Mouse (Mus musculus) urinary bladder, adult 18-20 months (tissue): Measurements from ENCODE around the gene Tekt4.
A peak's percentile ranks its signal among the peaks of the same experiment; 100 is the strongest.

Experiments
- DNase-seq, 2 experiments: peaks; one replicate each; pipeline ENCODE4 v3.0.0; 2022; ENCODE audit warnings: low spot score in 2 of 2, mixed read lengths in 2 of 2

Tekt4 gene

DNA sequence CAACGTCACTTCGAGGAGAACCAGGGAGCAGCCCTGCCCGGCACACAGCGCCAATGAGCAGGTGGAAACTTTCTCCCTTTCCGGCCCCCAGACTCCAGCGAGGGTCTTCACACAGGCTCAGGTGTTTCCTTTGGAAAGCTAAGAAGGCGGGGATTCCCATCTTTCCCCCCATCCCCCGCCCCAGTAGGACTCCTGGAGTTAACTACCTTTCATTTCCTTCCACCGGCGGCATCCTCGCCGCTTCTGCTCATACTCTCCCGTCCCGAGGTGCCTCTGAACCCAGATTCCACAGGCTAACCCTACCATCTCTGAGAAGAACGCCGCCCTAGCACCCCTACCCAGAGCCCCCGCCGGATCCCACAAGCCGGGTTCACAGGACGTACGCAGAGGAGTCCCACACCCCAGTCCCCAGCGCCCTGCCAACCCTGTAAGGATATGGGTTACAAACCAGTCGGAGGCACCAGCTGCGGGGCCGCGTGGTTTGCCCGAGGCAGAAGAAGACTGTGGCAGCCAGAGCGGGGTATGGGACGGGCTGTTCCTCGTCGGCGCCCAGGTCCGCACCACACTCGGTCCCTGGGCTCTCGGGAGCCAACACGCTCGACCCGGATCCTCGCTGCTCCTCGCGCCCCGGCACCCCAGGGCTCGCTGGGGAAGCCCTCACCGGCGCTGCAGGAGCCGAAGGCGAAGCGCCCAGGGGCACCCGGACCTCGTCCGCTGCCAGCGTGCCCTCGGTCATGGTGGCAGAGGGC, 21.8 kb upstream of the Tekt4 start:
- peak in 1 of 2 experiments; percentile 46 for DNase-seq

DNA sequence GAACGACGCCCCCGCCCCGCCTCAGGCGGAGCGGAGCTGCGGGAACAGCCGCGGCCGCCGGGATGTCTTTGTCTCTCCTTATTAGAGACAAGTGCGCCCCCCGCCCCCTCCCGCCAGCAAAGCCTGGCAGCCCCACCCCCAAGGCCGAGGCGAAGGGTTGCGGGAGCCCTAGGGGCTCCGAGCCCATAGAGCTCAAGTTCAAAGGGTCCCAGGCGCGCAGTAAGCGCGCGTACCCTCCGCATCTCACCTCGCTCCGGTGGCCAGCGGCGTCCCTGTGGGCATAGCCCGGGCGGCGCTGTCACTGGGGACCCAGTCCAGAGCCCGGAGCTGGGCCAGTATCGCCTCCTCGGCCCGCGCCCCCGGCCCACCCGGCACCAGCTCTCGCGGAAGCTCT, 21.2 kb upstream of the Tekt4 start:
- DNase-seq: no peak

DNA sequence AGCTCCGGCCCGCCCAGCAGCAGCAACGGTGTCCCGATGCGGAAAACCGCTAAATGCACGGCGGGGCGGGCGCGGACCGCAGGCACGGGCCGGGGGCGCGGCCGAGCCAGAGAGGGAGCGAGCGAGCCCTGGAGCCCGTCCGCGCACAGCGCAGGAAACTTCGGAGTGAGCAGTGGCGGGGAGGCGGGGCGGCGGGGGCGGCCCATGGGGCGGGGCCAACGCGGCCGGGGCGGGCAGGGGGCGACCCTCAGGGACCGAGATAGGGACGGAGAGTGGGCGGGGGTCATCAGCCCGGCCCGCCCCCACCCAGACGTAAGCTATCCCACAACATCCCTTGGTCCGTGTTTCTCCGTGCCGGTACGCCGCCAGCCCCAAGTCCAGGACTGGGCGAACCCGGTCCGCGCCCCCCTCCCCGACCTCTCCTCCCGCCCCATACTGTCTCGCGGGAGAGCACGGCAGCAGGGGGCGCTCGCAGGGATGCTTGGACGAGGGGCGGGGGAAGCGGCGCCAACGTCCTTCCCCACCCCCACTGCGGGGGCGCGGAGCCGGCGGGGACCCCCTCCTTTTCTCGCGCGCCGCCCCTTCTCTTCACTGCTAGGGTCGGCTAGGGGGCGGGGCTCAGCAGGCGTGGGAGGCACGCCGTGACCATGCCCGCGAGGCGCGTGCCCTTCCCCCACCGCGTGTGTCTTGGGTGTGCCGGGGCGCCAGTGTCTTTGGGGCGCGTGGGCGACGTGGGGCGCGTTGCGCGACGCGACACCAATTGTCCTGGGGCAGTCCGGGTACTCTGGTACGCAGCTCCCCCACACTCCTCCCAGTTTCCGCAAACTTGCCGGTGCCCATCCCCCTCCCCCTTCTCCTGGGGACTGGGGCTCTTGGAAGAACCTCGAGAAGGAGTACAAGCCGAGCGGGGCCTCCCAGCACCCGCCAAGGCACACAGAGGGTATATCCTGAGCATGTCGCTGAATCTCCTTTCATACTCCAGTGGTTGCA, 20.5 kb upstream of the Tekt4 start, which contains the start of gene Cacna1h:
Cacna1h (minus strand) TSS at position 167 of the 990 bp plus-strand sequence.
- peak in 1 of 2 experiments; percentile 21 for DNase-seq

DNA sequence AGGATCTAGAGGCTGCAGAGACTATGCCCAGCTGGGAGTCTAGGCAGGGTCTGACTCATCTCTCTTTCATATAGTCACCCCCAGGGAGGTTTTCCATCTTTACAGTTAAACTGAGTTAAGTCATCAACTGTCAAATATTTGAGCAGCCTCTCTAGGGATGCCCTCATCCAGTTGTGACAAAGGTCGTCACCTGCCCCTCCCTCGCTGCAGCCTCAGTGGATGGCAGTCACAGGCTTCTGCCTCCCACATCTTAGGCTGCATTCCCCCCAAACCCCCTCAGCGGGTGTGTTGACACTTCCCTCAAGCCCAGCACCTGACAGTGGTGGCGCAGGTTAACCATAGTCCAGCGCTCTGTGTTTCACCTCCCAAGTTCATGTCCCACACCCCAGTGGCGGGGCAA, 13.0 kb upstream of the Tekt4 start:
- DNase-seq: no peak

DNA sequence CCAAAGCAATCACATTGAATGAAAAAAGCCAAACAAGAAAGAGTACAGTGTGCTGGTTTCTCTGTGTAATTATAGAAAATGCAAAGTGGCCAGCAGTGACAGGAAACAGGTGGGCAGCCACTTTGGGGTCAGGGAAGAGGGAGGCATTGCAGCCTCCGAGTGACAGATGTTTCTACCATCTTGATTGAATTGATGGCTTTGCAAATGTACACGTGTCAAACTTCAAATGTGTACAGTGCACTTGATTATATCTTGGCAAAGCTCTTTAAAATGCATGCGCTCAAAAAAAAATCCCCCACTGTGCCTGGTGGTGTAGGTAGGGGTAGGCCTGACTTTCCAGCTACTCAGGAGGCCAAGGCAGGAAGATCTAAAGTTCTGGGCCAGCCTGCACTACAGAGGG, 11.5 kb upstream of the Tekt4 start:
- DNase-seq: no peak

DNA sequence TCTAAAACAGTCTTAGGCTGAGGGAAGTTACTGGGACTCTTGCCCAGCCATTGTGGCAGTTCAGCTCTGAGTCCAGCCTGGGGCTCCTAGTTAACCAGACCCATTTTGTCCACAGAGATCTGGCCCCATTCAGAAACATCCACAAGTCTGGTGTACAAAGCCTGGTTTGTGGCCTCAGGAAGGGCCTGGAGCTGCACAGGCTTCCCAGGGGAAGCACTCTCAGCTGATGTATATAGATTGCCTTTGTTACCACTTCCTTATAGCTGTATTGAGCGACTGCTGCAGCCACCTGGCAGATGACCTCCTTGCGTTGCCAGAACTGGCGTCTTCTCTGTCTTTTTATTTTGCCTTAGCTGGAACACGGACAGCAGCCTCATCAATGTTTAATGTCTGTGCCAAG, 9.3 kb upstream of the Tekt4 start:
- no peak for DNase-seq

DNA sequence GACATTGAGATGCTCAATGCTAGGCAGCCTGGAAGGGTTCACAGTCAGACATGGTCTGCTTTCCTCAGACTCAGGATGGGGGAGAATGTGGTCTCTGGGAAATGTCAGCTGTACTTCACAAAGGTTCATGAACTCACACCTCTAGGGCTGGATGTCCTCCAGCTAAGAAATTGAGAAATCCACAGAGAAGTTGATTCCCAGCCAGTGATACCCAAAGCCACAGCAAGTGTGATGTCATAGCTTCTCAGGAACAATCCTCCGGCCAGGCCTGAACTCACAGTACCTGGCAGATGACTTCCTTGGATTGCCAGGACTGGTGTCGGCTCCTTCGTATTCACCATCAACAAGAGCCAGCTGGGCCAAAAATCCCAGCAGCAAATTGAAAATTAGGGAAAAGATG, 8.6 kb upstream of the Tekt4 start:
- no peak for DNase-seq

DNA sequence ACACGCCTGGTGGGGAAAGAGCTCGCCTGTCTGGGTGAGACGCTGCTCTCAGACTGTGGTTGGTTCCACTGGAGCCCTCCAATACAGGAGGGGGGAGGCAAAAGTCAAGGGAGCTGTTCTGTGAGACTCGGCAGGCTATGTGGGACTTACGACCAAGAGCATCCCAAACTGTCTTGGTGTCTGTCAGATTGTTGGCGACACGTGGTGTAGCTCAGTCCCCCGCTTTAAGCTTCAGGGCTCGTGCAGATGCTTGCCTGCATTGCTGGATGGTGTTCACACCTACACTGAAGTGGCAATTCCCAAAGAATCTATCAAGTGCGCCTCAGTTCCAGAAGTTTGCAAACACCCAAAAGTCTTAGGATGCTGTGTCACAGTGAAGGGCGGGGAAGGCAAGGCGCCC, 6.5 kb upstream of the Tekt4 start:
- no peak for DNase-seq

DNA sequence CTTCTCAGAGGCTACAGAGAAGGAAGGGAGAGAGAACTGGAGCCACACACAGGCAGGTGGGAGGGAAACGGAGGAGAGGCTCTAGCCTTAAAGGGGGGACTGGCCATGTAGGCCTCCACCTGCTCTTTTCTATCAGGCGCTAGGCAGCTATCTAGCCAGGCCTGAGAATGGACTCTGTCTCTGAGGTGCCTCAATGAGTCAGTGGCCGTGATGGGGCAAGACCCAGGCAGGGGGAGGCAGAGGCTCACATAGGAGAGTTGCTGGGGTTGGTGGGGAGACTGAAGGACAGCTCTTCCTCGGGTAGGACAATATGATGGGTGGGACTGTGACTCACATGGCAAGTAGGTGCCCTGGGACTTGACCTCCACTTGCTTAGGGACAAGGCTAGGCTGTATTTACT, 4.1 kb upstream of the Tekt4 start:
- no peak for DNase-seq

DNA sequence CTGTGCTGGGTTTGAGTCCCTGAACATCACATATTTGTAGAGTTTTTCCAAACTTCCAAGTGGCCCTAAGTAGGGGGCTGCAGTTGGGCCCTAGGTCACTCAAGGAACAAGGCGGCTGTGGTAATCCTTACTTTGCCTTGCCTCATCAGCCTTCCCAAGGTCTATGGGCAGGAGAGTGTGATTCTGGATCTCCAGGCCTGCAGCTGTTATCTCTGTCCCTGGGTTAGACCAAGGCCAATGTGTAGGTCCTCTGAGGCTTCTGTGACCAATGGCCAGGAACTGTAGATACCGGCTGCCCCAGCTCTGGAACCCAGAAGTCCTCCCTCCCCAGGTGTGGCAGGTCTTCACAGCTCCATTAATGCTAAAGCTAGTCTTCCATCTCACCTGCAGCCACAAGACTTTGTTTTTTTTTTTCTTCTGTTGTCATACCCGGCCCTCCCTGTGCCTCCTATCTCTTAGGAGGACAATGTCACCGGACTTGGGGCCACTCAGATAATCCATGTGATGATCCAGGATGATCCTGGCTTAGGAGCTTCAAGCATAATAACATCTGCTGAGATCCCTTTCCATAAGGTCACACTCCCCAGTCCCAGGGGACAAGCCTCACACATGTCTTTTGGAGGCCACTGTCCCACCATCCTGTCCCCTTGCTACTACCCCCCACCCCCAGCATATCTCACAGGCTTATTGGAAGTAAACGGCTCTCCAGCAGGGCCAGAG, 2.0 kb upstream of the Tekt4 start:
- no peak for DNase-seq

DNA sequence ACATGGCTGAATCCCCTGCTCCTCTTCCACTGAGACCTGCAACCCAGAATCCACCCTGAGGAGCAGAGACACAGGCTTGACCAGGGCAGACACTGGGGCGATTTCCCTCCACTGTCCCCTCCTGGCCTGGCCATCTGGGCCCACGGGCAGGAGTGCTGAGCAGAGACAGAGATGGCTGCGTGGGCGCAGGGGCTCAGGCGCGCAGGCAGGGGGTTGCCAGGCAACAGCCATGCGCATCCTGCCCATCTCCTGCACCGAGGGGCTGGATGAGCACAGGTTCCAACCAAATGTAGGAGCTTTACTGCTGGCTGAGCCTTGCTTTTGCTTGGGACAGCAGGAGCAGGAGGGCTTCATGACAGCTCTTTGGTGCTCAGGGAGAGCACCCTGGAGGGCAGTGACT, 2.1 kb downstream of the Tekt4 start:
- DNase-seq: no peak

DNA sequence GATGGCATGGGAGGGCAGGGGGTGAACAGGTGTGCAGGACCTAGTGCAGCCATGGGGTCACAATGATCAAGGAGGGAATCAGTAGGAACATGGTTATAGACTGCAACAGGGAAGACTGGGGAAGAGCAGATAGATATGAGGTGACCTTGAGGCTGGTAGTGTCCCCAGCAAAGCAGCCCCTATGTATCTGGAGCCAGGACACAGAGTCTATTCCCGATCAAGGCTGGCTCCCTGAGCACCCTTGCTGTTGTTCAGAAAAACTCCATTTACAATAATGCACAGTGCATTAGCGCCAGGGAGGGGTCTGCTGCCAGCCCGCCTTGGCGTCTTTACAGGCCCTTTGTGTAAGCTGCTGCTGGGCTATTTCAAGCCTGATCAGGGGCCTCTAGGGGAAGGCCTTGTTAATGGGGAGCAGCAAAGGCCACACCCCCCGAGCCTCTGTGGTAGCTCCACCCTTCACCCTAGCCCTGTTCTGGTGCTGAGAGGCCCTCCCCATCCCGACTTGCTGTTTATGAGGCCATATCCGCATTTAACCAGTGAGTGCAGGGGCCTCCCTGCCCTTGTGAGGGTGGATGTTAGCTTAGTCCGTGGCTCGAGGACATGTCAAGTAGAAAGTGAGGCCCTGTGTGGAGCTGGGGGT, 7.9 kb downstream of the Tekt4 start:
- DNase-seq: no peak

DNA sequence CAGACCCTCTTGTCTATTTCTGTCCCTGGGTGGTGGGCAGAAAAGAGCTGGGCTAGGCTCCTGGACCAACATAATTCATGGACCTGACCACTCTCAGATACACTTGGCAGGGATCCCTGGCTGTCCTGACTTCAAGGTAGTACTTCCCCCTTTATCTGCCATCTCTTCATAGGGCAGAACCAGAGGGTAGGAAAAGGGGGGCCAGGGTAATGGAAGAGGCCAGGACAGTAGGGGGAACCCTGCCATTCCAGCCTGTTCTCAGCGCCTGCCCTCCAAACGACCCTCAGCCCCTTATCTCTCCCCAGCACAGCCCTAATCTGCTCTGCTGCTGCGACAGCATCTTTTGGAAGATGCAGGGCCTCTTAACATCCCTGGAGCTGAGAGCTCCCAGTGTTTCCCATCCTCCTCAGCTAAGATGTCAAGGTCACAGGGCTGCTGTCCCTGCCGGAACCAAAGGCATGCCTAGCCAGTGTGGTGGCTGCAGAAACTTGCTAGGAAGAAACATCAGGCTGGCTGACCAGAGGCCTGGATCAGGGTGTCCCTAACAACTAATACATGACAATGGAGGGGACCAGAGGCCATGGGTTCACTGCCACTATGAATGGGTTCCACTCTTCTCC, 9.0 kb downstream of the Tekt4 start:
- DNase-seq: no peak

DNA sequence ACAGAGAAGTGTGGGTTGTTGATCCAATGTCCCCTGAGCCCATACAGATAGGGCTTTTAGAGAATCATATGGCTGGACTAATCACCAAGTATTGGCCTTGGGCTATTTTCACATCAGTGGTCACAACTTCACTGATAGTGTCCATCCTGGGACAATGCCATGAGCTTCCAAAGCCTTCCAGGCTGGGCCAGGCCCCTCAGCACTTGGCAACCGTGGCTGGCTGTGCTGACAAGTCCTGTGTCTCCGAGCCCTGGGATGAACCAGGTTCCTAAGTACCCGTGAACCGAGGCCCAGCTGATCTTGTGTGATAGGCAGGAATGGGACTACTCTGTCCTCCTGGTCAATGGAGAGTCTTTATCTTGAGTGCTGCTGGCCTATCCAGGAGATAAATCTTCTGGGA, 9.7 kb downstream of the Tekt4 start:
- DNase-seq: no peak

DNA sequence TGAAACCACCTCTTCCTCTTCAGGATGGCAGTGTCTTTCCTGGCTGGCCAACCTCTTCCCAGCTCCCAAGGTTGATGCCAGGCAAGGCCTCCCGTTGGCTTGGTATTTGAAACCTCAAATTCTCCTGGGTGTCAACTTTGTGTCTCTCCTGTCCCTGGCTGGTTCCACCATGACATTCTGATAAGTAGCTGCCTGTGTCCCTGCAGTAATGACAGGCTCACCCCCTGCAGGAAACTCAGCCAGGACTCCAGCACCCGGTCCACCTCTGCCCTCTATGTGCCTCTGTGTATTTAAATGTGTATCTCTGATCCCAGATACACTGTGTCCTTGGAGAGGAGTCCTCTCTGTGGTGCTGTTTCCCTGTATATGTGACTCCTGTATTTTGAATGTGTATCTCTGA, 11.8 kb downstream of the Tekt4 start:
- DNase-seq: no peak

DNA sequence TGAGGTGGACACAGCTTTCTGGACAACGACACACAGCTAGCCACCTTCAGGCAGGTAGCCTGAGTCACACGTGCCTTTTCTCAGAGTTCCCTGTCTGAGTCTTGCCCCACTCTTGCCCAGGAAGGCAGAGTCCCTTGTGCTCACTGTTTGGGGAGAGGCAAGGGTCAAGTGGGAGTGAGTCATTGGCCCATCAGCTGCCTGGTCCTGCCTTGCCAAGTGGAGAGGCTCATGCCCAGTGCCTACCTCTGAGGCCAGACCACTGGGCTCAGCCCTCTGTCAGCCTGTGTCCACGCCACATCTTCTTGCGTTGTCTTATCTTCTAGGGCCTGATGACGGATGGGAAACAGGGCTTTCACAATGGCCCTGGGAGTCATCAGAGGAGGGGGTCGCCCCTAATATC, 13.4 kb downstream of the Tekt4 start:
- no peak for DNase-seq

DNA sequence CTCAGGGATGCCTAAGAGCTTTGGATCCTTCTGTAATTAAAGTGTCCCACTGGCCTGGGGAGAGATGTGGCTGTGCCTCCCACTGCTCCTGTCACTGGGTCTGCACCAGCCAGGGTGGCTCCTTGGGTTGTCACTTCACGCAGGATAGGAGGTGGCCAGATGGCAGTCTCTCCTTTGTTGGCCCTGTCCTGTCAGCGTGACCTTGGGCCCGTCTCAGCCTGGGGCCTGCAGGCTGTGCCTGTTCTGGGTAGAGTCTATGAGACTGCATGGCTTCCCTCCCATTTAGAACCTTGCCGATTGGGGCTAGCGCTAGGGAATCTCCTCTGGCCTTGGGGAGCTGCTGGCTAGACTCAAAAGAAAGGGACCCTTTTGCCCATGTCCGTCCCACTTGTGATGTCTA, 13.9 kb downstream of the Tekt4 start:
- DNase-seq: no peak

DNA sequence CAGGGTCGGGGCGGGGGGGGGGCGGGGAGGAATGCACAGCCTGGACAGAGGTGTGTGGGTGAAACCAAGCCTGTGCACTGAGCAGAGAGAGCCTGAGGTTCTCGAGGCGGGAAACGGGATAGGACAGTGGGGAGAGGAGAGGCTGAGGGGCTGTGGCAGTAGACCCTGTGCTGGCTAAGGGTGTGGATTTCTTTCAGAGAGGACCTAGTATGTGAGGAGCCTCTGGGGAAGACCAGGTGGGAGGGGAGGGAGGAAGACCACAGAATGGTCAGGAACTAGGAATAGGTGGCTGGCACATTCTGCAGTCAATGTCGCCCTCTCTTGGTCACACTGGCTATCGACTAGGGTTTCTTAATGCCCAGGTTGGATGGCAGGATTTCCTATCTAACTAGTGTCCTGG, 15.4 kb downstream of the Tekt4 start:
- peak; percentile 25 to 33 for DNase-seq

DNA sequence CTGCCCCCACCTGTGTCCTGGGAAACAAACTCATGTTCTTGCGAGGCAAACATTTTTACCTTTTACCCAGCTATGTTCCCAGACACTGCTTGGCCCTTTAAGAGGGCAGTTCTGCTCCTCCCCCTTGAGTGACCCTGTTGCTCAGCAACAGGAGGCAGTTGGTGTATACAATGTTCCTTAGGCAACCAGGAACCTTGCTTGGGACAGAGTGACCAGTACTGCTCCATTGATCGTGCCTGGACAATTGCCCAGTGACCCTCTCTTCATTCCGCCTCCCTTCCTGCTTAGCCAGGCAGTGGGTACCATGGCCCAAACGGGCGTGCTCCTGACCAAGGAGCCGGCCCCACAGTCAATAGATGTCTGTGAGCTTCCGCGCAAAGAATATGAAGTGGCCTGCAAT, 17.0 kb downstream of the Tekt4 start:
- DNase-seq: no peak

DNA sequence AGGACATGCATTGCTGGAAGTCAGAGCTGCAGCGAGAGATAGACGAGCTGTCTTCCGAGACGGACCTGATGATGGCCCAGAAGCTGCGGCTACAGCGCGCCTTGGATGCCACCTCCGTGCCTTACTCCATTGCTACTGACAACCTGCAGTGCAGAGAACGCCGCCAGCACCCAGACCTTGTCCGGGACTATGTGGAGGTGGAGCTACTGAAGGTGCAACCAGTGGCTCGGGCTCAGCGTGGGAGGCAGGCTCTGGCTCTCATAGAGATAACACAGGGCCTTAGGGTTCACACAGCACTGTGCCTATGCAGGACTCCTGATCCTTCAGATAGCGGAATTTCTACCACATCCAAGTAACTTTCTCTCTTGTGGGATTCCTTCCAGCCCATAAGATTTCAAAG, 17.6 kb downstream of the Tekt4 start:
- no peak for DNase-seq

DNA sequence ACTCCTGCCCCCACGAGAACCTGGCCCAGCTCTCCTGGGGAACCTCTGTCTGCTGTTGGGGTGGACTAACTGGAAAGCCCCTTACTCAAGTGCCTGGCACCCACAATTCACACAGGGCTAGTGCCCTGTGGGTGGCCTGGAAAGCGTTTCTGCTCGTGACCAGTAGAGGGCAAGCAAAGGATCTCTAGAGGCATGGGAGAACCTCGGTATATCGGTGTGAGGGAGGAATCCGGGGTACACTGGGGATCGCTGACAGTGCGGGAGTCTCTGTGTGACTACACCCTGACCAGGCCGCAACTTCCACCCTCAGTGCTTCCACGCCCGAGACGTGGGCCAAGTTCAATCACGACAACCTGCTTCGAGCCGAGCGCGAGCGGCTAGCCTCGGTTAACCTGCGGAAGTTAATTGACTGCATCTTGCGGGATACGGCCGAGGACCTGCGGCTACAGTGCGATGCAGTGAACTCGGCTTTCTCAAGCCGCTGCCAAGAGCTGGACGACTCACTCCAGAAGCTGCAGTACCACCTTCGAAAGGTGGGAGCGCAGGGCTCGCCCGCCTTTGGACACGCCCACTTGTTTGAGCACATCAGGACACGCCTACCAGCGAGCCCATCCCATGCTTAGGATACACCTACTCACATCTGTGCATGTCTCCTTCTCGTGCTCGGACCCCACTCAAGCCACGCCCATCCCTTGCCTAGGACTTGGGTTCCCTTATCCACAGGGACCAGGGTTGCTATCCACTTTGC, 20.1 kb downstream of the Tekt4 start:
- DNase-seq: peak; percentile 26 to 57
